Mouse (Mus musculus) megakaryocyte, embryonic 14.5 days (primary cell): ENCODE measurements around the gene Olfr93.

ENCODE experiments used
- FLI1 ChIP-seq: IDR thresholded peaks from 2 replicates; pipeline ENCODE4 v1.6.1; 2012; ENCODE audit warnings: low read length, inconsistent platforms, mixed read lengths
- GATA1 ChIP-seq: IDR thresholded peaks from 3 replicates; pipeline ENCODE4 v1.6.1; 2012; ENCODE audit warnings: mixed read lengths, low read length, inconsistent platforms, borderline replicate concordance

DNA sequence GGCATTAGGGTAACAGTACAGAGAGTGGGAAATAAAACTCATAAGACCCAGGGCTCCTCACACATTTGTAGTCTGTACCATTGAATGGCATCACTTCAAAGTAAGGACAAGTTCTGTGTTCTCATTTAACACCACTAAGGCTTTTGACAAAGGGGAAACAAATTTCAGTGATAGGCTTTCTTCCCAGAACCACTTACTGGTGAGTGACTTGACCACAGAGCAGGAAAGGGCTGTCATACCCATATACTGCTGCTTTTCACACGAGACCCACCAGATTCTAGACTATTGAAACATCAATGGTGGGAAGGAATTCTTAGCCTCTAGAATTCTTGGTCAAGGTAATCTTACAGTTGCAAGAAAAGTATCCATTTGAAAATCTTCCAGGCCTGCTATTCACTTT, 69.1 kb downstream of the Olfr93 start:
- TF ChIP-seq GATA1 (no peak), FLI1 (no peak)
